Mouse (Mus musculus) c-Kit-positive CD71-negative TER-119-negative erythroid progenitor cells, embryonic 14.5 days (primary cell): ENCODE results near the gene Fasn.
"Not testable (repeated sequence)": the region's sequence is repeated elsewhere in the genome, so short reads cannot be mapped to it uniquely, and the experiment has no call there.

Experiments used
- DNase-seq: peaks from one replicate; pipeline ENCODE4 v3.0.0-alpha.2; 2013; ENCODE audit warnings: low read depth

Fasn gene

DNA sequence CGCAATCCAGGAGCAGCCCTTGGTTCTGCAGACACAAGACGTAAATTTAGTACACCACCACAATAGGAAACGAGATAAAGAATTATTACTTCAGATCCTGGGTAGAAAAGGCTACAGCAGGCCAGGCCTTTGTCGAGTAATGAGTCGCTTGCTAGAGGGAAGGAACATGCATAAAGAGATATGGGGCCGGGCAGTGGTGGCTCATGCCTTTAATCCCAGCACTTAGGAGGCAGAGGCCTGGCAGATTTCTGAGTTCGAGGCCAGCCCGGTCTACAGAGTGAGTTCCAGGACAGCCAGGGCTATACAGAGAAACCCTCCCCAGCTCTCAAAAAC lies 27.8 kb downstream of the Fasn start:
- DNase-seq, result no peak

DNA sequence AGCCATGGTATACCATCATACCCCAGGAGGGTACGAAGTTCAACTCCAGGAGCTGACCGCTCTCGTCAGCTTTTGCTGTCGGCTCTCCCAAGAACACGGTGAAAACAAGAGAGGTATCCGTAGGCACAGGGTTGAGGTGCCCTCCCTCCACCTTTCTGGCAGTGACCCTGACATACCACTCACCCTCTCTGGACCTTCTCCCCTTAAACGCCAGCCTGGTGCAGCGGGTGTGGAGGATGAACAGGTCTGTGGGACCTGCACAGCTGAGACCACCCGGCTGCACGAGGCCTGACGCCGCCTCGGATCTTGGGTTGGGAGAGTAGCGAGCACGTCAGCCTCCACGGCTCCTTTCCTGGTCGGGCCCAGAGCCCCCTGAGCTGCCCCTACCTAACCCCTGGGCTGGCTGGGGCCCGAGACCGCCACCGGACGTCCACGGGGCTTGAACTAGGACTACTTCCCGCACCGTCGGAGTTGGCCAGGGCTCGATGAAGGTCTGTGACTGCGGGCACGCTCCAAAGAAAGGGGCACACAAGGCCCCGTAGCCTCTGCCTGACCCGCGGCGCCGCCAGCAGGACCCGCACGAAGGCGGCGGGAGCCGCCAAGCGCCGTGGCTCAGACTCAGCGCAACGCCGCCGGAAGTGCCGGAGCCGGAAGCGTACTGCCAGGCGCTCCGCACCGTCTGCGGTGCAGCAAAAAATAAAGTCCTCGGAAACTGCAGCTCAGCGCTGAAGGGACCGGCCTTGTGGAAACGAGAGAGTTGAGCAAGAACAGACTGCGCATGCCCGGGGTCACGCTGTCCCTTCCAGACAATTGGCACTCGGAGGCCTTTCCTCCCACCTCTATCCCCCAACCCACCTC lies 28.4 kb downstream of the Fasn start, which contains the start of gene Dus1l:
TSS of gene Dus1l (minus strand) at position 648 of the 858 bp plus-strand sequence.
- DNase-seq, result peak; percentile 98

DNA sequence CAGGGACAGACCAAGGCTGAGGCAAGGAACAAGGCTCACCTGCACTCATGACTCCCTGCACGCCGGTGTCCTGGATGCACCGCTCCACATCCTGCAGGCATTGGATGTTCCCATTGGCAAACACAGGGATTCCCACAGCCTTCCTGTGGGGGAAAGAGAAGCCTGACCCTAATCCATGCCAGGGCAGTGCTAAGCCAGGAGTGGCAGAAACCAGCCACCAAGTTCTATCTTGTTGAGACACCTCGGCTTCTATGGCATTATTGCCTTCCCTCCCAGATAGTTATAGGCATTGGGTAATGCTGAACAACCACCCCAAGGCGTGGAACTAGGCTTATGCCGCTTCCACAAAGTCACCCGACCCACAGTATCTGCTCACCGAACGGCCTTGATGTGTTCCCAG lies 31.7 kb downstream of the Fasn start:
- DNase-seq, result no peak

DNA sequence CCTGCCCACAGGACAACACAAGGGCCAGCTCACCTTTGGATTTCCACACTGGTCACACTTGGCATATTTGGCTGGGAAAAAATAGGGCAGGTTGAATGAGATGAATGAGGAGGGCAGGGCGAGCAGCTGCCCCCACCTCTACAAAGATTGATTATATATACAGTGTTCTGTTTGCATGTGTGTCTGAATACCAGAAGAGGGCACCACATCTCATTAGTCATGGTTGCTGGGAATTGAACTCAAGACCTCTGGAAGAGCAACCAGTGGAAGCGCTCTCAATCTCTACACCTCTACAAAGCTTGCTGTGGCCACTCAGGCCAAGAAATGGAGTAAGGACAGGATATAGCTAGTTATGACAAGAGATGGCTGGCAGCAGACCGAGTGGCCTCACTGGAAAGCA lies 34.5 kb downstream of the Fasn start:
- DNase-seq, result no peak

DNA sequence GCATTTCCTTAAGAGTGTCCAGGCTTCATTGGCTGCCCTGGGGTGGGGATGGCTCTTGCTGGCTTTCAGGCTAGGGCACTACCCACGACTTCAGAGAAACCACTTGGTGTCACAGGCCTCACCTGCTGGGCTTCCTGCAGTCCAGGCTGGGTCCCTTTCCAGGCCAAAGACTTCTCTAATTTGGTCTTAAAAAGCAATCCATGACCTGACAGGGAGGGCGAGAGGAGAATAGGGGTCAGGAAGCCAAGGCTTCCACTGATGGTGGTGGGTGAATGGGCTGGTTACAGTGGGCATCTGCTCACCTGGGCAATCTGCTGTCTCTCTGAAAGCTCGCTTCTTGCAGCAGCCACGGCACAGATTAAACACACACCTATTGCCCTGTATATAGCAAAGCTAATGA lies 35.0 kb downstream of the Fasn start:
- DNase-seq, result no peak

DNA sequence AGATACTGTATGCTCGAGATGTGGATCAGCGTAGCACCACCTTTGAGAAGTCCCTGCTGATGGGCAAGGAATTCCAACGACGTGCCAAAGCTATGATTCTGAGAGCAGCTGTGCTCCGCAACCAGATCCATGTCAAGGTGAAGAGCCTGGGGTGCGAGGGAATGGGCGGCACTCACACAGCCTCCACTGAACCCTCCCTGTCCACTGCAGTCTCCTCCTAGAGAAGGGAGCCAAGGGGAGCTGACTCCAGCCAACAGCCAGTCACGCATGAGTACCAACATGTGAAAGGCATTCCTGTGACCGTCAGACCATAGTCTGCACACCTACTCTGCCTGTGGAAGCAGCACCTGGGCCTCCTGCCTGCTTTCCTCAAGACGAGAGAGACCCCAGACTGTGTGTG lies 35.9 kb downstream of the Fasn start:
- not testable (repeated sequence) for DNase-seq

DNA sequence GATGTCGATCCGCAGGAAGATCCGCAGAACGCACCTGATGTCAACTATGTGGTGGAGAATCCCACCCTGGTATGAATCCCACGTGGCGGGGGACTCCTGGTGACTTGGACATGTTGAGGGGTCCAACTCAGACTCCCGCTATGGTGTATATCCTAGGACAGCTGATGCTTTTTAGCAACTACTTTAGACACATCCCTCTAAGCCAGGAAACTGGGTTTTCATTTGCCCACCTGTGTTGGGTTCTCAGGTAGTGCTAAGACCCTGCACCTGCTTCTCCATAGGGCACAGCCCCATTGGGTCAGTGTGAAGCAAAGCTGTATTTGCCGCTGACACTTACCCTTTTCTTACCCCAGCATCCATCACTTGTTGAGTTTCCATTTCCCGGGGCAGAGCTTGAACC lies 39.2 kb downstream of the Fasn start:
- no peak for DNase-seq

DNA sequence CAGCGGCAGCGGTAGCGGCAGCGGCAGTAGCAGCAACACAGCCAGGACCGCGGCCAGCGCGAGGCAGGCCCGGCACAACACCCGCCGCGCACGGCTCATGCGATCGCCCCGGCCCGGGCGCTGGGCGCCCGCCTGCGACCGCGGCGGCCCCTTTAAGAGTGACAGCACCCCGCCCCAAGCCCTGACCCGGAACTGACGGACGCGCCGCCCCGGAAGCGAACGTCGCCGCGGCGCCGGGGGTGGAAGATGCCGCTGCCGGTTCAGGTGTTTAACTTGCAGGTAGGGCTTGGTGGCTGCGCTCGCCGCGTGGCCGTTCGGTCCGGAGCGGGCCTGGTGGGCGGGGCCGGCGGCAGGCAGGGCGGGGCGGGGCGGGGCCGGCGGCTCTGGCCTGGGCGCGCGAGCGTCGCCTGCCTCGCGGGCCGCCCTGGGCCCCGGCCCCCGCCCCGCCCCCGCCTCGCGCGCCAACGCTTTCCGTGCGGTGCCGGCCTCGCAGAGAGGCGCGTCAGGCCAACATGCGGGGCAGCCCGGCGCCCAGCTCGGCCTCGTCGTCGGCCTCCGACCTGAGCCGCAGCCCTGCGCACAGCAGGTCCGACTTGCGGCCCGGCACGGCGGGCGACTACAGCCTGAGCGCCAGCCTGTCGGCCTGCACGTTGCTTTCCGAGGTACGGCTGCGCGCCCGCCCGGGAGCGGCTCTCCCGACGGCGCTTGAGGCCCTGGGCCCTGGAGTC lies 40.1 kb downstream of the Fasn start, which contains the start of the genes Rfng and Gps1:
TSS of gene Rfng (minus strand) at position 144 of the 728 bp plus-strand sequence.
TSS of gene Gps1 (plus strand) at position 209 of the 728 bp plus-strand sequence.
- DNase-seq, result no peak

DNA sequence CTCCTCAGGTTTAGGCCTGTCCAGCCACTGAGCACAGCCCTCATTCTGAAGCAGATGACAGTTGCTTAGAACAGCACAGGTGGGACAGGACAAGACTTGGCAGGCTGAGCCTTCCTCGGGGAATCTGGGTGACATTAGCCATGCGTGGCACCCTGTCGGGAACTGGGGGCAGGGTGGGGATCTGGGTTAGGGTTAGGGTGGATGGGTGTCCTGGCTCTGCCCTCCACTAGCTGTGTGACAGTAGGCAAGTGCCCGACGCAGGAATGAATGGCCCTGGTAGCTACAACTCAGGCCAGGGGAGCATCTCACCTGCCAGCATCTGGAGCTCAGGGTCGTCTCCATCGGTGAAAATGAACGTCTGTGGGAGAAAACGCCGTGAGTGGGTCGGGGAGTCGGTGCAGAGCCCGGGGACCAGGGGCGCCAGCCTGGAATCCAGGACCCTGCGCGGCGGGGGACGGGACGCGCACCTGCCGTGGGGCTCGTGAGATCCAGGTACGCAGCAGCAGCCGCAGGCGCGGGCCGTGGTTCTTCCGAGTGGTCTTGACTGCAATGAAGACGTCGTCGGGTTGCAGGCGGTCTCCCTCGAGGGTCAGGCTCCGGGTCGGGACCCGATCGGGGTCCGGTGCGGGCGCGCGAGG lies 40.8 kb downstream of the Fasn start:
- DNase-seq, result no peak

DNA sequence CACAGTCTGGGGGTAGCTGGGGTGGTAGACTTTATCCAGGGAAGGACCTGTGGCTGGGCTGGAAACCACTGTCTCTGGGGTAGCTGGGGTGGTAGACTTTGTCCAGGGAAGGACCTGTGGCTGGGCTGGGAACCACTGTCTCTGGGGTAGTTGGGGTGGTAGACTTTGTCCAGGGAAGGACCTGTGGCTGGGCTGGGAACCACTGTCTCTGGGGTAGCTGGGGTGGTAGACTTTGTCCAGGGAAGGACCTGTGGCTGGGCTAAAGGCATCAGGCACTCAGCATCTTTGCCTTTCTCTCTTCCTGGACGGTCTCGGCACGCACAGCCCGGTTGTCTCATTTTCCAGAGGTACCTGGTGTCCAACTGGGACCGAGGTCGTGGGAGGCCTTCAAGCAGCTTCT lies 43.0 kb downstream of the Fasn start:
- not testable (repeated sequence) for DNase-seq

DNA sequence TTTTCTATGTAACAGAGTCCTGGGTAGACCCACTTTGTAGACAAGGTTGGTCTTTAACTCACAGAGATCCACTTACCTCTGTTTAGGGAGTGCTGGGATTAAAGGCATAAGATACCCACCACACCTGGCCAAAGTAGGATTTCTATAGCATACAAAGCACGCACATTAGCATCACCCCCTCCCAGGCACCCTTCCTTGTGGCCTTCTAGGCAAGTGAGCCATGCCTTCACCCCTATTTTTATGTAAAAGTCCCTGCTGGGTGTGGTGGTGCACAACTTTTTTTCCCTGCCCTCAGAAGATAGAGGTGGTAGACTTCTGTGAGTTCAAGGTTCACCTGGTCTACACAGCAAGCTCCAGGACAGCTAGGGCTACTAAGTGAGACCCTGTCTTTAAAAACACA lies 44.5 kb downstream of the Fasn start:
- no peak for DNase-seq

DNA sequence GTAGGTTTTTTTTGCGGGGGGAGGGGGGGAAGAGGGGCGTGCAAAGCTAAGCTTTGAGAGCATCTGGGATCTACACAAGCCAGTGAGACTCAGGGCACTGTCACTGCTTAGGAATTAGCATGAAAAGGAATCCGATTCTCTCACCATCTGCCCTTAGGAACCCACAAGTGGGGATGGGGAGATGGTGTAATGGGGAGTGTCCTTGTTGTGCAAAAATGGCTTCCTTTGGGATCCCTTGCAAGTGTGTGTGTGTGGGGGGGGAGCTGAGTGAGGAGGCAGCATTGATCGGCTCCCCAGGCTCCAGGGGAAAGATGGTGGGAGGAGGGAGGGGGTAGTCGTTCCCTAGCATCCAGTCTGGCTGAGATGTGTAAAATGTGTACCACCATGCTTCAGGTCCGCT lies 47.2 kb downstream of the Fasn start:
- no peak for DNase-seq

DNA sequence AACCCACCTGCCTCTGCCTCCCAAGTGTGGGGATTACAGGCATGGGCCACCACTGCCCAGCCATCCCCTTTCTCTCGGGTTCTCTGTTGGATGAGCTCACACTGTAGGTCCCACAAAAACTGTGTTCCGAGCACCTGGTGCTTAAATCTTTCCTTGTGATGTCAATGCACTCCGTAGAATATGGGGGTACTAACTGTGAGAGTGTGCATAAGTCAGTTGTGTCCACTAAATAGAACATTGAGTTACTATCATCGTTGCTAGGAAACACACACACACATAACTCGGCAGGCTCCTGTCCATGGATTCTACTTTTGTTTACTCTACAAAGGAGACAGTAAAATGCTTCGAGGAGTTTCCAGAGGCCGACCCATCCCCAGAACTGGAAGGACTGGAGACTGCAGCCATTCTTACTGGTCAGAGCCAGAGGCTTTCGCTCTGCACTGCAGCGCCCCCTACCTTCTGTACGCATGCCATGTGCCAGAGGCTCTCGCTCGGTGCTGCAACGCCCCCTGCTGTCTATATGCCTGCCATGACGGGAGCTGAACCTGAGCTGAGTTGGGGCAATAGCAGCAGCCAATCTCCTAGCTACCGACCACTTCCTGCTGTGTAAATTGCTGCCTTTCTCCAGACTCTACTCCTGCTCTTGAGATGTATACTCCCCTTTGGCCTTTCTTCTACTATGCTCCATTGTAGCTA lies 48.4 kb downstream of the Fasn start:
- DNase-seq, result peak; percentile 93

DNA sequence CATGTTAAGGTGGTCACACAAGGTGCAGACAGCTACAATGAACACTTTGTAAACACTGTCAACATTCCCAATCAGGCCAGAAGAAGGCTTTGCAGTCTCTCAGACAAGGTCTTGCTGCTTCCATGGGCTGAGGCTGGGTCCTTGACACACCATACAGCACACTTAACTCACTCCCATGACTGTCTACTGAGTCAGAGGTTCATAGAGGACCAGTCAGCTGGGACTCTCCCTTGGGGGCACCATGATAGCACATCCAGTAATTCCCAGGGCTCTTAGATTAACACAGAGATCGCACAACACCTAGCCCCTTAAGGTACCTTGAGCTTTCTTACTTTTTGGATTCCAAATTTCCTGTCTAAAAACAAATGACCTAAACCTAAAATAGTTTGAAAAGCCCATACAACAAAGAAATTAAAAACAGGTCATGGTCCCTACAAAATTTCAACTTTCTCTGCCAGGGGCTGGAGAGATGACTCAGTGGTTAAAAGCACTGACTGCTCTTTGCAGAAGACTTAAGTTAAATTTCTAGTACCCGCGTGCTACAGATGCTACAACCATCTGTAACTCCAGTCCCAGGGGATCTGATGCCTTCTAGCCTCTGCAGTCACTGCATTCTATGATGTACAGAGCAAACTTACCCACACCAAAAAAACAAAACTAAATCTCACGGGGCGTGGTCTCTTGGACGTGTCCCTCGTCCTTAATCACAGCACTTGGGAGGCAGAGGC lies 50.7 kb downstream of the Fasn start:
- DNase-seq, result no peak

DNA sequence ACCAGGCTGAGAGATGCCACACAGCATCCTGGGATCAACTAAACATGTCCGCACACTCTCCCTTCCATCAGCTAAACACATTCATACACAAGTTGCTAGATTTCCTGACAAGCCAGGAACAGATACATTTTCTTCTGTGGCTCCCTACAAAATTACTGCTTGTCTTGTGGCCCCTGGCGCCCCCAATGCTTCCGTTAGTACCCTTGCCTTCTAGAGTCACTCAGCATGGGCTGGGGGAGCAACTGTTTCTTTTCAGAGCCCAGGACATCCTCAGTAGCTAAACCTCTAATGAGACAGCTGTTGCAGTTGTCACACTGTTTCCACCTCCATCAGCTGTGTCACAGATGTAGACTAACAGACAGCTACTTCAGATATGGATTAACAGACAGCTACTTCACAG lies 51.6 kb downstream of the Fasn start:
- DNase-seq, result no peak

DNA sequence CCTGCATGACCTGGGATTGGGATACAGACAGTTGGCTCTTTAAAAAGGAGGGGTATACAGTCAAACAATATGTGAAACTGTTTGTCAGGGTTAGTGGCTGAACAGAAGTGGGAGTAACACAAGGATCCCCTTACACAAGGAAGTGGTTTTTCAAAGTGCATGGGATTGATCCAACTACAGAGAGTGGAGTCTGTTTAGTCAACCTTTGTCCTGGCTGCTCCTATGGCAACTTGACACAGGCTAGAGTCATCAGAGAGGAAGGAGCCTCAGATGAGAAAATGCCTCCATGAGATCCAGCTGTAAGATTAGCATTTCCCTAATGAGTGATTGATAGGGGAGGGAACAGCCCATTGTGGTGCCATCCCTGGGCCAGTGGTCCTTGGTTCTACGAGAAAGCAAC lies 56.1 kb downstream of the Fasn start:
- DNase-seq, result no peak

DNA sequence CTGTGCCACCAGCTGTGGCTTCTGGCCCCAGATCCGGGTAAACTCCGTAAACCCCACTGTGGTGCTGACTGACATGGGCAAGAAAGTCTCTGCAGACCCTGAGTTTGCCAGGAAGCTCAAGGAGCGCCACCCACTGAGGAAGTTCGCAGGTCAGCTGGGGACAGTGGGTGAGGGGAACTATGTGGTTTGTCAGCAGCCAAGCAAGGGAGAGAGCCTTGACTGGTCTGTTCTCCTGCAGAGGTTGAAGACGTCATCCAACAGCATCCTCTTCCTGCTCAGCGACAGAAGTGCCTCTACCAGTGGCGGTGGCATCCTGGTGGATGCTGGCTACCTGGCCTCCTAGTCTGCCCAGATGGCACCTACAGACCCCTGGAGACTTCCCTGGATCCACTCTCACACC lies 57.3 kb downstream of the Fasn start:
- not testable (repeated sequence) for DNase-seq

DNA sequence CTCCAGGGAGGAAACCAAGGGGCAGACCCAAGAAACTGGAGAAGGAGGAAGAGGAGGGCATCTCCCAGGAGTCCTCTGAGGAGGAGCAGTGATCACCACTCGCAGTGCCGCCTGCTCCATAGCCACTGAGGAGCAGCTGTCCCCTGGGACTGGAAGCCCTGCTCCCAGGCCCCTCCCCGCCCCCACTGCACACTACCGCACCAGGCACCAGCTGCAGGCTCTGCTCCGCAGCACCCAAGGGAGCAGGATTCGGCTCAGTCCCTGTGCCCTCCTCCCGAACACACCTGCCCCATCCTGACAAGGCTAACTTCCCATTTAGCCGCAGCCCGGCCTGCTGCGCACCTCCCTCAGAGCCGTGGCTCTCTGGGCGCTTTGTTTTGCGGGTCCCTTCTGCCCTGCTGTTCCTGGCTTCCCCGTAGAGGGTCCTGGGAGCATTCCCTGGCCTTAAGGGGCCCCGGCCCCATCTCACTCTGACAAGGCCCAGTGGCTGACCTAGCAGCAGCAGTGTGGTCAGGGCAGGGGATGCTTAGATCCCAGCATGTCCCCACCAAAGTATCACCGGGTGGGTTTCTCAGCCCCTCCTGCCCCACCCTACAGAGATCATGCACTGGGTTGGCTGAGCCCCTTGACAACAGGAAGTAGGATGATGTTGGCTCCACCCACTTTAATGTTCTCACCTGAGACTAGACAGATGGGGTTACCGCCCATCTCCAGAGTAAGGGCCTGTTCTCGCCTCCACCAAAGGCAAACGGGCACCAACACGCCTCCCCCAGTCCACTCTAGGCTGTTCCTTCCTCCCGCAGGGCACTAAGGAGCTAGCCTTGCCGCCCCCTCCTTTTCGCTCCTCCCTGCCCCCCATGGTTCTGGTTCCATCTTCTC lies 61.0 kb downstream of the Fasn start:
- not testable (repeated sequence) for DNase-seq

DNA sequence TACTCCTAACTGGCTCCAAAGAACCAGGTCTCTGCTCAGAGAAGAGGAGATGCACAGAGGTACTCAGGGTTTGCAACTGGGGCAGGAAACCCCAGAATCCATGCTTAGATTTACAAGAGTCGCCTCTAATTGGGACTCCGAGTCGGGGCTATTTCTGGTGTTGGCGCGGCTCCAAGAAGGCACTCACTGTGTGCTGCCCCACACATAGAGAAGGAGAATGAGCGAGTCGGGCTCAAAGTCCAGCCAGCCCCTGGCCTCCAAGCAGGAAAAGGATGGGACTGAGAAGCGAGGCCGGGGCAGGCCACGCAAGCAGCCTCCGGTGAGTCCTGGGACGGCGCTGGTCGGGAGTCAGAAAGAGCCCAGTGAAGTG lies 61.7 kb downstream of the Fasn start, which contains the start of gene Hmga1b:
TSS of gene Hmga1b (plus strand) at position 123 of the 370 bp plus-strand sequence.
- not testable (repeated sequence) for DNase-seq
